Mouse (Mus musculus) heart, embryonic 14.5 days (tissue): Measurements from ENCODE around the gene Shd. TPM values are rescaled to one million over a fixed set of nuclear protein-coding genes. Genes with fewer than 3 reads are reported as not detected.

Experiments used
- ATAC-seq: fragments of 200-750 bp; cut with Nextera tagmentation; 2 replicates; pipeline ENCODE4 v1.8.0; 2017; ENCODE audit warnings: low read depth, moderate TSS enrichment; ENCODE audit not compliant: insufficient number of reproducible peaks, insufficient read depth, low FRiP score
- H3K27ac ChIP-seq, 2 experiments: fragments of 200-500 bp in 1 of 2; fragments of 300-500 bp in 1 of 2; sonication (generic) in 1 of 2; replicated peaks in 1 of 2; 2 replicates each; pipeline ENCODE4 v1.5.1; 2012 to 2014; ENCODE audit warnings: low read depth in 2 of 2, low read length in 2 of 2, control low read depth in 1 of 2, mild to moderate bottlenecking in 1 of 2, mixed read lengths in 1 of 2; ENCODE audit not compliant: control insufficient read depth in 1 of 2, insufficient read depth in 1 of 2
- H3K27me3 ChIP-seq: fragments of 300-500 bp; sonication (generic); 2 replicates; pipeline ENCODE4 v1.6.1; 2014; ENCODE audit warnings: mild to moderate bottlenecking, low read length, control low read depth; ENCODE audit not compliant: control insufficient read depth, insufficient read depth
- H3K36me3 ChIP-seq: fragments of 300-500 bp; sonication (generic); 2 replicates; pipeline ENCODE4 v1.6.1; 2014; ENCODE audit warnings: mild to moderate bottlenecking, control low read depth, low read length, mixed read lengths; ENCODE audit not compliant: control insufficient read depth, insufficient read depth
- H3K4me1 ChIP-seq, 2 experiments: fragments of 200-500 bp in 1 of 2; fragments of 300-500 bp in 1 of 2; sonication (generic) in 1 of 2; 2 replicates each; pipeline ENCODE4 v1.6.1; 2012 to 2014; ENCODE audit warnings: low read length in 2 of 2, control low read depth in 1 of 2, mixed read lengths in 1 of 2; ENCODE audit not compliant: control insufficient read depth in 2 of 2, insufficient read depth in 2 of 2
- H3K4me2 ChIP-seq: fragments of 300-500 bp; sonication (generic); 2 replicates; pipeline ENCODE4 v1.6.1; 2014; ENCODE audit warnings: mild to moderate bottlenecking, low read length
- H3K4me3 ChIP-seq, 2 experiments: fragments of 200-500 bp in 1 of 2; fragments of 300-500 bp in 1 of 2; sonication (generic) in 1 of 2; 2 replicates each; pipeline ENCODE4 v1.5.1; 2012 to 2014; ENCODE audit warnings: low read length in 2 of 2, mild to moderate bottlenecking in 2 of 2, control low read depth in 1 of 2, low read depth in 1 of 2, moderate library complexity in 1 of 2; ENCODE audit not compliant: control insufficient read depth in 1 of 2, insufficient read depth in 1 of 2
- H3K9ac ChIP-seq: fragments of 300-500 bp; sonication (generic); 2 replicates; pipeline ENCODE4 v1.6.1; 2014; ENCODE audit warnings: mild to moderate bottlenecking, low read length
- H3K9me3 ChIP-seq: fragments of 300-500 bp; sonication (generic); 2 replicates; pipeline ENCODE4 v1.6.1; 2016; ENCODE audit warnings: low read length, control low read depth; ENCODE audit not compliant: control insufficient read depth
- WGBS: fragments of 180-500 bp; shearing (Covaris S2); extraction: QIAGEN DNeasy Blood & Tissue Kit; methylation state at CpG from one replicate; pipeline ENCODE4 v1.1.7; 2014; 5-methylcytosine and 5-hydroxymethylcytosine counted together
- polyA plus RNA-seq: library from polyadenylated mRNA; unstranded; fragments of >200 nt; fragmentation: Nextera tagmentation; extraction: Ambion mirVana; gene quantifications from 2 replicates; pipeline ENCODE4 v1.2.1, GENCODE M21; 2014

Gene Shd
- polyA plus RNA-seq, 1 experiment from 2014 or later: 7.1 TPM

- WGBS: under 1% methylated on average over 21 of the region's 21 CpGs
These were observed 38.3 kb downstream of the Shd start for GRCm38 (mm10) chr17:56008356-56009087.

GRCm38 (mm10) chr17:56009088-56009961, 39.1 kb downstream of the Shd start:
- Histone ChIP-seq H3K9ac (peak overlapping the region; percentile 74), H3K4me2 (peak overlapping the region; percentile 96), H3K4me3 (peak overlapping the region; percentile 69 to 87), H3K27me3 (no peaks in the 10 kb centered on the region), H3K27ac (peak overlapping the region; percentile 76 to 79), H3K36me3 (peaks cover 27% of the 10 kb centered on the region), H3K9me3 (no peaks in the 10 kb centered on the region), H3K4me1 (peaks cover 14 to 21% of the 10 kb centered on the region in 2 experiments)
- peak; percentile 90 for ATAC-seq
- 1% methylated on average over 62 of the region's 62 CpGs for WGBS

More at GRCm38 (mm10) chr17:56008356-56009087, 38.3 kb downstream of the Shd start:
- Histone ChIP-seq H3K4me3 (peak overlapping the region; percentile 69 to 87), H3K27me3 (no peaks in the 10 kb centered on the region), H3K36me3 (peaks cover 23% of the 10 kb centered on the region), H3K9me3 (no peaks in the 10 kb centered on the region), H3K9ac (peak overlapping the region; percentile 73), H3K4me1 (peaks cover 14 to 21% of the 10 kb centered on the region in 2 experiments), H3K27ac (peak overlapping the region; percentile 76 to 79), H3K4me2 (peak overlapping the region; percentile 96)
- peak; percentile 89 for ATAC-seq

DNA sequence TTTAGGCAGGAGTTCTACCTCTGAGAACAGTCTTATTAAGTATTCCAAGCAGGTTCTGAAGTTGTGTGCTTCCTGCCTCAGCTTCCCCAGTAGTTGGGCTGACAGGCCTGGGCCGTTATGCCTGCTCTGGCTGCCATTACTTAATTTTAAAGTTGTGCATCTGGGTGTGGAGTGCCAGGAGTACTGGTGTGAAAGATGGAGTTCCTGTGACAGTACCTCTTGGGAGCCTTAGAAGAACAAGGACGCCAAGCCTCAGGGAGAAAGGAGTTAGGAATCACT, 39.6 kb downstream of the Shd start:
- Histone ChIP-seq H3K9me3 (no peaks in the 10 kb centered on the region), H3K4me3 (peak overlapping the region; percentile 69 to 87), H3K27me3 (no peaks in the 10 kb centered on the region), H3K36me3 (peaks cover 31% of the 10 kb centered on the region), H3K4me2 (peak overlapping the region; percentile 96), H3K27ac (0 out of 4 replicates have a peak overlapping the region, but pooled peaks of 1 of the 2 experiments have one; percentile 10), H3K4me1 (peaks cover 14 to 21% of the 10 kb centered on the region in 2 experiments), H3K9ac (peak overlapping the region; percentile 74)
- WGBS: 53% methylated on average over 2 of the region's 2 CpGs
- ATAC-seq: no peak

- H3K4me1 ChIP-seq: peaks cover 14 to 21% of the 10 kb centered on the region in 2 experiments
- ATAC-seq: no peak
- H3K4me3 ChIP-seq: peak overlapping the region in 1 of 2 experiments; percentile 69; a peak in 1 of 4 replicates
- H3K36me3 ChIP-seq: peaks cover 35% of the 10 kb centered on the region
- H3K27ac ChIP-seq: 0 out of 4 replicates have a peak overlapping the region, but pooled peaks of 1 of the 2 experiments have one; percentile 10
- no peaks in the 10 kb centered on the region for H3K9me3 ChIP-seq
- H3K9ac ChIP-seq: peak overlapping the region; percentile 74
- H3K27me3 ChIP-seq: no peaks in the 10 kb centered on the region
- WGBS: 68% methylated on average over 14 of the region's 14 CpGs
- peak overlapping the region; percentile 96 for H3K4me2 ChIP-seq
These were observed 40.0 kb downstream of the Shd start for GRCm38 (mm10) chr17:56010255-56010654.

- 15% methylated on average over 9 of the region's 9 CpGs for WGBS
- Histone ChIP-seq H3K27me3 (no peaks in the 10 kb centered on the region), H3K4me3 (peak overlapping the region in 1 of 2 experiments; percentile 69; a peak in 1 of 4 replicates), H3K4me1 (peaks cover 13 to 21% of the 10 kb centered on the region in 2 experiments), H3K27ac (no peak overlapping the region), H3K36me3 (peaks cover 39% of the 10 kb centered on the region), H3K9me3 (no peaks in the 10 kb centered on the region), H3K9ac (no peak overlapping the region; the same call in 1 of the 2 replicates), H3K4me2 (peak overlapping the region; percentile 96; the same call in 1 of the 2 replicates)
- no peak for ATAC-seq
These were observed 40.4 kb downstream of the Shd start for GRCm38 (mm10) chr17:56010681-56011080.

DNA sequence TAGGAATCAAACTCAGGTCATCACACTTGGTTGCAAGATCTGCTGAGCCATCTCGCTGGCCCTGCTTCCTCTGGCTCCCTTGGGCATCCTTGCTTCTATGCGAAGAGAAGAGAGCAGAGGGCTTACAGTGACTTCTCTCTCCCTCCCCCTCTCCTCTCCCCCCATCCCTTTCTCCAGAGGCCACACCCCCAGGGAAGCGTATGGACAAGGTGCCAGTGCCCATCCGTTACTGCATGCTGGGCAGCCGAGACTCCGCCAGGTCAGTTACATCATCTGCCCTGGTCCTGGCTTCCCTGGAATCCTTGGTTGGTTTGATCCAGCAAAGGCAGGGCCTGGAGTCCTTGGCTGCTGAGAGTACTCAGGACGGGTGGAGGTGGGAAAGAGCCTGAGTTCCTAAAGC, 41.2 kb downstream of the Shd start:
- ATAC-seq: no peak

DNA sequence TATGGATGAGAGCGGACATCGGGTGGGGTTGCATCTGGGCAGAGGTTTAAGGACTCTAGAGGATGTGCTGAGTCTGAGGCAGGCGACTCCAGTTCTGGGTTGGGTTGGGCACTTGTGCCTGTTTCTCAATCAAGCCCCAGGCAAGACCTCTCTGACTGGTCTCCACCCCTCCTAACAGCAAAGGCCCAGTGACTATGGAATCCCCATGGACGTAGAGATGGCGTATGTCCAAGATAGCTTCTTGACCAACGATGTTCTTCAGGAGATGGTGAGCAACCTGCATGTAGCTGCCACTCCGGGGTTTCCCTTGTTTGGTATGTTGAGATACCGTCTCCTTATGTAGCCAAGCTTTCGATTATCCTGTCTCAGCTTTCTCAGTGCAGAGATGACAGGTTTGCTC, 45.0 kb downstream of the Shd start:
- Histone ChIP-seq H3K4me1 (peaks cover 2 to 5% of the 10 kb centered on the region in 2 experiments; a peak in 3 of 4 replicates), H3K27me3 (no peaks in the 10 kb centered on the region), H3K4me2 (no peak overlapping the region), H3K36me3 (peaks cover 84% of the 10 kb centered on the region), H3K4me3 (no peak overlapping the region), H3K27ac (no peak overlapping the region), H3K9ac (no peak overlapping the region), H3K9me3 (no peaks in the 10 kb centered on the region)
- no peak for ATAC-seq
- WGBS: 87% methylated on average over 9 of the region's 9 CpGs

More for the DNA sequence above, 41.2 kb downstream of the Shd start:
- no peak overlapping the region for H3K4me3 ChIP-seq
- no peak overlapping the region for H3K4me2 ChIP-seq
- peaks cover 47% of the 10 kb centered on the region for H3K36me3 ChIP-seq
- H3K4me1 ChIP-seq: peaks cover 13 to 21% of the 10 kb centered on the region in 2 experiments
- H3K9me3 ChIP-seq: no peaks in the 10 kb centered on the region
- WGBS: 87% methylated on average over 7 of the region's 7 CpGs
- H3K9ac ChIP-seq: no peak overlapping the region
- no peak overlapping the region for H3K27ac ChIP-seq
- H3K27me3 ChIP-seq: no peaks in the 10 kb centered on the region
